Mouse (Mus musculus) kidney, adult 18-20 months (tissue): ENCODE results near the gene Gm20708.

Experiments
- DNase-seq: peaks from one replicate; pipeline ENCODE4 v3.0.0; 2021

The Gm20708 gene

GRCm38 (mm10) chr11:117809407-117810311 lies at the start of gene Gm20708, which contains the start of gene Syngr2:
Gene Gm20708 (plus strand): TSS chr11:117809668.
Gene Syngr2 (plus strand): TSS chr11:117809668.
- peak; percentile 86 for DNase-seq

GRCm38 (mm10) chr11:117760374-117761119 lies 48.9 kb upstream of the Gm20708 start:
- DNase-seq: peak; percentile 42

GRCm38 (mm10) chr11:117761801-117762200 lies 47.7 kb upstream of the Gm20708 start:
- no peak for DNase-seq

GRCm38 (mm10) chr11:117762246-117762645 lies 47.2 kb upstream of the Gm20708 start:
- DNase-seq: no peak

GRCm38 (mm10) chr11:117764319-117764718 lies 45.1 kb upstream of the Gm20708 start:
- DNase-seq: no peak

- DNase-seq: no peak
These were observed 44.1 kb upstream of the Gm20708 start for GRCm38 (mm10) chr11:117765361-117765760.

- no peak for DNase-seq
These were observed 43.2 kb upstream of the Gm20708 start for GRCm38 (mm10) chr11:117766275-117766674.

GRCm38 (mm10) chr11:117768725-117769682 lies 40.5 kb upstream of the Gm20708 start:
- DNase-seq: peak; percentile 35

- DNase-seq: no peak
These were observed 39.8 kb upstream of the Gm20708 start for GRCm38 (mm10) chr11:117769683-117770047.

GRCm38 (mm10) chr11:117770407-117770806 lies 39.1 kb upstream of the Gm20708 start:
- DNase-seq: no peak

GRCm38 (mm10) chr11:117772352-117772751 lies 37.1 kb upstream of the Gm20708 start:
- DNase-seq: no peak

GRCm38 (mm10) chr11:117774925-117775324 lies 34.5 kb upstream of the Gm20708 start:
- no peak for DNase-seq

GRCm38 (mm10) chr11:117775540-117775939 lies 33.9 kb upstream of the Gm20708 start:
- DNase-seq: no peak

GRCm38 (mm10) chr11:117776085-117776792 lies 33.2 kb upstream of the Gm20708 start:
- no peak for DNase-seq

- no peak for DNase-seq
These were observed 32.4 kb upstream of the Gm20708 start for GRCm38 (mm10) chr11:117777111-117777510.

GRCm38 (mm10) chr11:117778031-117778430 lies 31.4 kb upstream of the Gm20708 start:
- peak; percentile 59 for DNase-seq

- DNase-seq: peak; percentile 39
These were observed 30.5 kb upstream of the Gm20708 start for GRCm38 (mm10) chr11:117778851-117779433.

GRCm38 (mm10) chr11:117779434-117780198 lies 29.9 kb upstream of the Gm20708 start:
- peak; percentile 87 for DNase-seq

GRCm38 (mm10) chr11:117780199-117780515 lies 29.3 kb upstream of the Gm20708 start:
- DNase-seq: no peak

- DNase-seq: peak; percentile 94
These were observed 28.8 kb upstream of the Gm20708 start for GRCm38 (mm10) chr11:117780582-117781111.
